Mouse (Mus musculus) midbrain, embryonic 11.5 days (tissue): ENCODE results near the gene Chrna1. TPM values are rescaled to one million over a fixed set of nuclear protein-coding genes. Genes with fewer than 3 reads are reported as not detected.
A peak's percentile ranks its signal among the peaks of the same experiment; 100 is the strongest.

Experiments
- ATAC-seq: fragments of 200-750 bp; cut with Nextera tagmentation; 2 replicates; pipeline ENCODE4 v1.8.0; 2017; ENCODE audit warnings: moderate TSS enrichment, moderate library complexity; ENCODE audit not compliant: low FRiP score
- DNase-seq: peaks from one replicate; pipeline ENCODE4 v3.0.0; 2015; ENCODE audit warnings: low spot score; ENCODE audit errors: missing footprints
- H3K27ac ChIP-seq: fragments of 300-500 bp; sonication (generic); 2 replicates; pipeline ENCODE4 v1.5.1; 2014; ENCODE audit warnings: low read depth, low read length
- H3K27me3 ChIP-seq: fragments of 300-500 bp; sonication (generic); 2 replicates; pipeline ENCODE4 v1.6.1; 2014; ENCODE audit warnings: mild to moderate bottlenecking, low read length, moderate library complexity, mixed read lengths; ENCODE audit not compliant: control insufficient read depth, insufficient read depth
- H3K36me3 ChIP-seq: fragments of 300-500 bp; sonication (generic); 2 replicates; pipeline ENCODE4 v1.6.1; 2014; ENCODE audit warnings: mild to moderate bottlenecking, low read length, moderate library complexity, mixed read lengths; ENCODE audit not compliant: control insufficient read depth, insufficient read depth
- H3K4me1 ChIP-seq: fragments of 300-500 bp; sonication (generic); 2 replicates; pipeline ENCODE4 v1.6.1; 2014; ENCODE audit warnings: low read length; ENCODE audit not compliant: control insufficient read depth, insufficient read depth
- H3K4me2 ChIP-seq: fragments of 300-500 bp; sonication (generic); 2 replicates; pipeline ENCODE4 v1.6.1; 2014; ENCODE audit warnings: mild to moderate bottlenecking, moderate library complexity
- H3K4me3 ChIP-seq: fragments of 300-500 bp; sonication (generic); 2 replicates; pipeline ENCODE4 v1.5.1; 2014; ENCODE audit warnings: low read depth, low read length
- H3K9ac ChIP-seq: fragments of 300-500 bp; sonication (generic); 2 replicates; pipeline ENCODE4 v1.6.1; 2014; ENCODE audit warnings: low read length
- H3K9me3 ChIP-seq: fragments of 300-500 bp; sonication (generic); 2 replicates; pipeline ENCODE4 v1.6.1; 2016; ENCODE audit warnings: low read length; ENCODE audit not compliant: control insufficient read depth
- WGBS: fragments of 180-500 bp; shearing (Covaris S2); extraction: QIAGEN DNeasy Blood & Tissue Kit; methylation state at CpG from one replicate; pipeline ENCODE4 v1.1.7; 2014; 5-methylcytosine and 5-hydroxymethylcytosine counted together
- polyA plus RNA-seq: library from polyadenylated mRNA; unstranded; fragments of >200 nt; fragmentation: Nextera tagmentation; extraction: Ambion mirVana; gene quantifications from 2 replicates; pipeline ENCODE4 v1.2.1, GENCODE M21; 2014

Gene Chrna1
- polyA plus RNA-seq, 1 experiment from 2014 or later = 0.25 TPM

DNA sequence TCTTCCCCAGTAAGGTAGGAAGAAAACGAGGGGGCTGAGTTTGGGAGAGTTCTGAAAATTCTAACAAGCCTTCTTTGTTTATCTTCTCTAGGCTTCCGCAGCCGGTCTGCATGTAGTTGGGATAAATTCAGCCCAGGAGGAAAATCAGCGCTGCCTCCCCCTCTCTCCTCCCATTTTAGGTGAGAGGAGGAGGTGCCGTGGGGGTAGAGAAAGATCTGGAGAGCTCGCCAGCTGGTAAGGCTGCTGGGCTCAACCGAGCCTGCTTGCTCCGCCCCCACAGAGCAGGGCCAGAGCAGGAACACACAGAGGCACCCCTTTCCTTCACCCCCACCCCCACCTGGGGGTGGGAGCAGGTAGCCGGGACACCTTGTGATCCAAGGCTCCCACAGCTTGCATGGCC is 16.6 kb upstream of the Chrna1 start:
- DNase-seq (peak; percentile 81), ATAC-seq (no peak)
- WGBS = 36% methylated on average over 9 of the region's 9 CpGs
- Histone ChIP-seq H3K4me1 (no peaks in the 10 kb centered on the region), H3K27me3 (no peaks in the 10 kb centered on the region), H3K9me3 (no peaks in the 10 kb centered on the region), H3K4me3 (no peak overlapping the region), H3K36me3 (no peaks in the 10 kb centered on the region), H3K4me2 (no peak overlapping the region), H3K9ac (no peak overlapping the region), H3K27ac (no peak overlapping the region)

DNA sequence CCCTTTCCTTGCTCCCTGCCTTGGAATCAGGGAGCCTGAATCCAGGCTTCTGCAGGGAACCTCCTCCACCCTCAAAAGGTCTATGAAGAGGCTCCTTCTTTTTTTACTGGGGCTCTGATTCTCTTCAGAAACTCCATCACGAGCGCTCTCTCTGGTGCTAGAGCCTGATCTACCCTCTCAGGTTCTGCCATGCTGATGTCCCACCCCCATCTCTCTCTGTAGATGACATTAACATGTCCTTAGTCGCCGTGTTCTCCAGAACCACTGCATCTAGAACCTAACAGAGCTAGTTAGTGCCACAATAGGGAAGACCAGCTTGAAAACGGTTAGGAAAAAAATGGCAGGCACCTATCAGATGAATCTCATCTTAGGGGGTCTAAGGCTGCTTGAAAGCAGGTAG is 16.2 kb upstream of the Chrna1 start:
- Histone ChIP-seq H3K4me1 (no peaks in the 10 kb centered on the region), H3K9me3 (no peaks in the 10 kb centered on the region), H3K4me2 (no peak overlapping the region), H3K27me3 (no peaks in the 10 kb centered on the region), H3K27ac (no peak overlapping the region), H3K9ac (no peak overlapping the region), H3K4me3 (no peak overlapping the region), H3K36me3 (no peaks in the 10 kb centered on the region)
- DNase-seq (peak; percentile 75), ATAC-seq (no peak)
- WGBS = 71% methylated on average over 5 of the region's 5 CpGs

DNA sequence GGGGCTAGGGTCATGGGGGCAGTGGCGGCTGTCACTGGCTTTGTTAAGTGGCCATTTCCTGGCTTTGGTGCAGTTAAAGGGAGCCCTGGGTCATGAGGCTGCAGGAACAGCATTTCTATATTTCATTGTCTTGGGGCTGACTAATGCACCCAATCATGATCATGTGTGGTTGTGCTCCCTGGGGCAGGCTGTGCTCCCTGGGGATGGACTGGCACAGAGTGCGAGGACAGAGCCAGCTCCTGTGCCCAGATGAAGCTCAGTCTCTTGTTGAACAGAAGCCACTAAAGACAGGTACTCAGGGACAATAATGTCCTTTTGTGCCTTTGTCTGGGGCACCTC is 12.9 kb upstream of the Chrna1 start:
- Histone ChIP-seq H3K4me1 (peaks cover 7% of the 10 kb centered on the region; the same call in 1 of the 2 replicates), H3K4me3 (no peak overlapping the region), H3K4me2 (no peak overlapping the region), H3K9me3 (no peaks in the 10 kb centered on the region), H3K27me3 (no peaks in the 10 kb centered on the region), H3K36me3 (no peaks in the 10 kb centered on the region), H3K9ac (no peak overlapping the region), H3K27ac (no peak overlapping the region)
- ATAC-seq = no peak
- no peak for DNase-seq
- WGBS = 82% methylated on average over 2 of the region's 2 CpGs

DNA sequence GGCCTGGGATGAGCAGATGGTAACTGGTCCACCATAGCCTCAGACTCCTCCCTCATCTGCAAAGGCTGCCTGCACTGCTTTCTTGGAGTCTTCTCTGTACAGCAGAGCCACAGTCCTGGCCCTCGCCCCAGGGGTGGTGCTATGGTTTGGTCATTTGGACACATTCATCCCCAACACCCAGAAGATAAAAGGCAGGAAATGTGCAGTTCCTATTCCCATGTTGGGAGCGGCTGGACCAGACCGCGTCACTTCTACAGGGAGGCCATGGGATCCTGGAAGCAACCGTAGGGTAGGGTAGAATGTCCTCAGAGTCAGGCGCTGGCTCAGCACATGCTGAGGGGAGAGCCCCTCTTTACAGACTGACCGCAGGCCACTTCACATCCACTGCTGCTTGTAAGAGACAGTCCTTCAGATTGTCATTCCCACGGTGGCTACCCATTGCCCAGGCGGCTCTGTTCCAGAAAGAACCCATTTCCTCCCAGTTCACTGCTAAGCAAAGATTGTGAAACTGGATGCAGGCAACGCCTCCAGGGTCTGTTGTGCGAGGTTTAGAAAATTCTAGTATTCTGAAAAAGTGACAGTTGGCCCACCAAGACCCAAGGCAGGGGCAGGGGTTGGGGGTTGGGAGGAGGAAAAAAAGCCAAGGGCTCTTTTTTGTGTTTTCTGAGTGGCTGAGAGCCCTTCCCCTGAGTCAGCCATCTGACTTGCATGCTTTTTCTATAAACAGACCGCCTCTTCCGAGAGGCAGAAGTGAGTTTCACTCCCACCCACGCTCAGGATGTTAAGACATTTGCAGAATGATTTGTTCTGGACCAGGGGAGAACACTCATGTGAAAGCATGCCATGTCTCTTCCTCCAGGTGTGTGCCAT is 12.3 kb upstream of the Chrna1 start:
- Histone ChIP-seq H3K9ac (no peak overlapping the region), H3K4me1 (peaks cover 7% of the 10 kb centered on the region; the same call in 1 of the 2 replicates), H3K27ac (no peak overlapping the region), H3K4me3 (no peak overlapping the region), H3K27me3 (no peaks in the 10 kb centered on the region), H3K9me3 (no peaks in the 10 kb centered on the region), H3K4me2 (no peak overlapping the region), H3K36me3 (no peaks in the 10 kb centered on the region)
- WGBS = 84% methylated on average over 14 of the region's 14 CpGs
- DNase-seq (peak; percentile 67), ATAC-seq (no peak)

DNA sequence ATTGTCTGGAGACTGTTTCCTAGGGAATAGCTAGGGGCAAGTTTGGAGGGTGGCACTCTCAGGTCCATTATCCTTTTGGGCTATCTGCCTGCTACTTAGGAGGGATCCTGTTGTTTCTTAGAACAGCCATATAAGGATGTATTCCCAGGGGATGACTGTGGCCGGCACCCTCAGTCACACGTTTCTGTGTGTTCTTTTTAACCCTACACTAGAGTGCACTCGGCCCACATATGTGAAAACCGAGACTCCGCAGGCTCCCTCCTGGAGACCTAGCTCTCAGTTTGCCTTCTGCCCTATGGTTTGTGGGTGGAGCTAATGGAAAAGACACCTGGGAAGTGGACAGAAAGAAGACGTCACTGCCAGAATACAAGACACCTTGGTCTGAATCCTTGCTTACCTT is 11.1 kb upstream of the Chrna1 start:
- DNase-seq (peak; percentile 76), ATAC-seq (no peak)
- Histone ChIP-seq H3K4me2 (no peak overlapping the region), H3K36me3 (no peaks in the 10 kb centered on the region), H3K9ac (no peak overlapping the region), H3K27ac (no peak overlapping the region), H3K27me3 (no peaks in the 10 kb centered on the region), H3K4me3 (no peak overlapping the region), H3K9me3 (no peaks in the 10 kb centered on the region), H3K4me1 (peaks cover 7% of the 10 kb centered on the region; the same call in 1 of the 2 replicates)
- WGBS = 55% methylated on average over 6 of the region's 6 CpGs

DNA sequence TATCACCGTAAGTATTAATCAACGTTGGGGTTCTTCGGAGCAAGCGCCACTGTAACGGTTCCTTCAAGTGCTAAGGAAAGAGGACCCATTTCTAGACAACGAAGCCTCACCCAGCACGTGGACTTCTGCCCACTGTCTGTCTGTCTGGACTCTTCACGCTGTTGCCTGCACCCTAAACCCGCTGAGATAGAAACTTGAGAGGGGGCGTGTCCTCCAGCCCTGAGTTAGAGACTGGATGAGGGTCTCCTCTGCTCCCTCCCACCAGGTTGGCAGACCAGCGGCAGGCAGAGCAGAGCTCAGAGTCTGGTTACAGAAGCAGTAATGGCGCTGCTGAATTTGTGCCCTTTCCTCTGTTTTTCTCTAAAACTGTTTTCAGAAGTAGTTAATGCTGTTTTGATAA is 10.0 kb upstream of the Chrna1 start:
- H3K9ac ChIP-seq = no peak overlapping the region; the same call in 1 of the 2 replicates
- H3K4me3 ChIP-seq = 0 out of 2 replicates have a peak overlapping the region, but pooled peaks have one; percentile 5
- H3K27me3 ChIP-seq = no peaks in the 10 kb centered on the region
- no peak overlapping the region for H3K27ac ChIP-seq
- H3K4me2 ChIP-seq = peak overlapping the region; percentile 37
- no peaks in the 10 kb centered on the region for H3K9me3 ChIP-seq
- no peaks in the 10 kb centered on the region for H3K36me3 ChIP-seq
- DNase-seq (peak; percentile 90), ATAC-seq (peak; percentile 72)
- peaks cover 11% of the 10 kb centered on the region; the same call in 1 of the 2 replicates for H3K4me1 ChIP-seq
- WGBS = 15% methylated on average over 12 of the region's 12 CpGs

DNA sequence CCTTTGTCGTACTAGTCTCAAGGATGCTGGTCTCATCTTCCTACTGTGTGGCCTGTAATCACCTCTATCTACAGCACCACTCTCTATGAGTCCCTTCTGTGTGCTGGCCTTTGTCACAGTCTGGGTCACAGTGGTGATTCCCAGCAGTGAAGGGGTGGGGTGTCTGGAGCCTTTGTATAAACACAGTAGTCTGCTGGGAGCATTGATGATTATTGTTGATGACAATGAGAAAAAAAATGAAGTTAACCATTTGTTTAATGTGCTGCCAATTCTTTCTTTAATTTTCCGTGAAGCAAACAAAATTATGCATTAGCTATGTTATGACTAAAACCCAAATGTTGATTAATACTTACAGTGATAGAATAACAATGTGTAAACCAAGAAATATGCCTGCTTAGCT is 8.8 kb upstream of the Chrna1 start:
- ATAC-seq = no peak
- H3K9me3 ChIP-seq = no peaks in the 10 kb centered on the region
- peaks cover 14% of the 10 kb centered on the region; the same call in 1 of the 2 replicates for H3K4me1 ChIP-seq
- no peak overlapping the region for H3K27ac ChIP-seq
- WGBS = 76% methylated on average over 2 of the region's 2 CpGs
- no peak for DNase-seq
- H3K27me3 ChIP-seq = no peaks in the 10 kb centered on the region
- no peak overlapping the region for H3K9ac ChIP-seq
- no peak overlapping the region for H3K4me2 ChIP-seq
- no peak overlapping the region for H3K4me3 ChIP-seq
- no peaks in the 10 kb centered on the region for H3K36me3 ChIP-seq

DNA sequence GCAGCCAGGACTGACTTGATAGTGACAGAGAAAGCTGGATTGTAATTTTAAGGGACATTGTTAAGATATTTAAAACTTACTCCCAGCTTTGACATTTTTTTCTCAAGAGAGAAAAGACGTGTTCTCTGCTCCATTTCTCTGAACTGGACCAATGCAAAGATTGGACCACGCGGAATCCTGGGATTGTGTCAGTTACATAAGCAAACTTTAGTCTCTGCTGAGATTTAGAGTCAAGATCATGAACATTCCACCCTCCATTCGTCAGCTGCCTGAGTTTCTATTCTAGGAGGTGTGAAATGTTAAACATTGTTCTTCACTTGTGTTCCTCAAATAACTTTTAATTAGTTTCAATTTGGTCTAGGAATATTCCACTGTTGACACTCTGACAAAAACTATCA is 7.0 kb upstream of the Chrna1 start:
- 68% methylated on average over 4 of the region's 4 CpGs for WGBS
- peaks cover 14% of the 10 kb centered on the region; the same call in 1 of the 2 replicates for H3K4me1 ChIP-seq
- no peak for ATAC-seq

DNA sequence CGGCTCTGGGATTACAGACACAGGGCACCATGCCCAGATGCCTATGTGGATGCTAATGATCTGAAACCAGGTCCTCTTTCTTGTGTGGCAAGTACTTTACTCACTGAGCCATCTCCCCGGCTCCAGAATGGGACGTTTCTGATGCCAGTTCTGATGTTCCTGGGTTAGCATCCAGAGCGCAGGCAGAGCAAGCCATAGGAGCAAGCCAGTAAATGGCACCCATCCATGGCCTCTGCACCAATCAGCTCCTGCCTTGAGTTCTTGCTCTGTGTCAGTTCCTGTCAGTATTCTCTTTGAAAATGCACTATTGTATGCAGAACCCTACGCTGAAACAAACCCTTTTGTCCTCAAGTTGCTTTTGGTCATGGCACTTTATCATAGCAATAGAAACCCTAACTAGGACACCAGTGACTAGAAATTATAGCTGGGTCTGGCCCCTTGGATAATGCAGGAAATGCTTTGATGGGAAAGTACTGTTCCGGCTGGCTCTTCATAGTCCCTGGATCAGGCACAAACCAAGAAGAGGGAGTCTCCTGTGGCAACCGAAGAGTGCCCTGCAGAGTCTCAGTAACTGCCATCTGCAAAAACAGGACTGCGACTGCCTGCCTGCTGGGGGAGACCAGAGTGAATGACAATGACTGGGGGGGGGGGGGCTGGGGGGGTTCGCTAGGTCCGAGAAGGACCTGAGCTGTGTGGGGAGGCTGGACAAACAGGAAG is 6.4 kb upstream of the Chrna1 start:
- Histone ChIP-seq H3K27ac (no peak overlapping the region), H3K9ac (no peak overlapping the region), H3K27me3 (no peaks in the 10 kb centered on the region), H3K4me1 (peaks cover 14% of the 10 kb centered on the region; the same call in 1 of the 2 replicates), H3K36me3 (no peaks in the 10 kb centered on the region), H3K4me3 (no peak overlapping the region), H3K4me2 (no peak overlapping the region), H3K9me3 (no peaks in the 10 kb centered on the region)
- ATAC-seq = no peak
- WGBS = 48% methylated on average over 10 of the region's 10 CpGs
- DNase-seq = no peak

More for the DNA sequence above, 7.0 kb upstream of the Chrna1 start:
- Histone ChIP-seq H3K4me2 (no peak overlapping the region), H3K4me3 (no peak overlapping the region), H3K9ac (no peak overlapping the region), H3K36me3 (no peaks in the 10 kb centered on the region), H3K9me3 (no peaks in the 10 kb centered on the region), H3K27ac (no peak overlapping the region), H3K27me3 (no peaks in the 10 kb centered on the region)
- DNase-seq = no peak
